Mouse (Mus musculus) erythroblast, adult 5-6 weeks (primary cell): ENCODE measurements around the gene Akr1b7. TPM values are rescaled to one million over a fixed set of nuclear protein-coding genes. Genes with fewer than 3 reads are reported as not detected.

ENCODE experiments used
- ATAC-seq: replicated peaks from 2 replicates; pipeline ENCODE4 v1.8.0; 2016; ENCODE audit warnings: moderate number of reproducible peaks, mild to moderate bottlenecking, moderate TSS enrichment, inconsistent platforms; ENCODE audit not compliant: poor library complexity, low FRiP score, severe bottlenecking
- total RNA-seq, 2 experiments: library from RNA; stranded (forward) in 1 of 2; stranded (reverse) in 1 of 2; fragments of 150-400 nt in 1 of 2; fragments of 200-764, 138-1000 nt in 1 of 2; gene quantifications; 2 replicates each; pipeline versions ENCODE4 v1.2.3 to v1.2.4; 2015 to 2017; ENCODE audit warnings: low replicate concordance in 2 of 2

The Akr1b7 gene
- total RNA-seq, 2 experiments from 2014 or later, result not detected

- ATAC-seq, result no peak
These were observed 4.4 kb downstream of the Akr1b7 start for GRCm38 (mm10) chr6:34416521-34416920.

GRCm38 (mm10) chr6:34419071-34419470 lies 6.9 kb downstream of the Akr1b7 start:
- no peak for ATAC-seq

- no peak for ATAC-seq
These were observed 26.9 kb downstream of the Akr1b7 start for GRCm38 (mm10) chr6:34439006-34439405.

- ATAC-seq, result 0 out of 2 replicates have a peak, but pooled peaks have one; percentile 57
These were observed 29.6 kb downstream of the Akr1b7 start for GRCm38 (mm10) chr6:34441556-34442257.

- no peak for ATAC-seq
These were observed 31.7 kb downstream of the Akr1b7 start for GRCm38 (mm10) chr6:34443791-34444190.

GRCm38 (mm10) chr6:34447961-34448360 lies 35.8 kb downstream of the Akr1b7 start:
- ATAC-seq, result peak; percentile 92

- ATAC-seq, result no peak
These were observed 36.6 kb downstream of the Akr1b7 start for GRCm38 (mm10) chr6:34448696-34449095.

- peak; percentile 36; the same call in 1 of the 2 replicates for ATAC-seq
These were observed 41.0 kb downstream of the Akr1b7 start for GRCm38 (mm10) chr6:34452963-34453770.

GRCm38 (mm10) chr6:34459456-34459855 lies 47.3 kb downstream of the Akr1b7 start:
- ATAC-seq, result no peak

- no peak for ATAC-seq
These were observed 48.5 kb downstream of the Akr1b7 start for GRCm38 (mm10) chr6:34460651-34461050.

GRCm38 (mm10) chr6:34463582-34463981 lies 51.4 kb downstream of the Akr1b7 start:
- no peak for ATAC-seq

- ATAC-seq, result peak; percentile 70
These were observed 59.4 kb downstream of the Akr1b7 start for GRCm38 (mm10) chr6:34471434-34472110.

Other genes starting within 250 kb of the Akr1b7 start
- 5.8 and 10.7 TPM in 2 replicates for gene Slc35b4, start 235.2 kb upstream of the Akr1b7 start, total RNA-seq (2015; ENCODE audit: low replicate concordance)
- gene Slc35b4, start 235.2 kb upstream of the Akr1b7 start, total RNA-seq (2017; ENCODE audit: low replicate concordance), result 9.2 and 9.5 TPM in 2 replicates
- 18.6 and 72.8 TPM in 2 replicates for gene Akr1b3, start 94.9 kb upstream of the Akr1b7 start, total RNA-seq (2015; ENCODE audit: low replicate concordance)
- gene Akr1b3, start 94.9 kb upstream of the Akr1b7 start, total RNA-seq (2017; ENCODE audit: low replicate concordance), result 18.1 and 27.4 TPM in 2 replicates
- not detected in 2 replicates for gene Akr1b8, start 58.2 kb upstream of the Akr1b7 start, total RNA-seq (2015; ENCODE audit: low replicate concordance)
- not detected in 2 replicates for gene Akr1b8, start 58.2 kb upstream of the Akr1b7 start, total RNA-seq (2017; ENCODE audit: low replicate concordance)
- gene Akr1b10, start 28.1 kb upstream of the Akr1b7 start, total RNA-seq (2015; ENCODE audit: low replicate concordance), result 8.2 and 10.2 TPM in 2 replicates
- gene Akr1b10, start 28.1 kb upstream of the Akr1b7 start, total RNA-seq (2017; ENCODE audit: low replicate concordance), result 3.5 and 7.1 TPM in 2 replicates
- 601 and 720 TPM in 2 replicates for gene Bpgm, start 63.9 kb downstream of the Akr1b7 start, total RNA-seq (2015; ENCODE audit: low replicate concordance)
- gene Bpgm, start 63.9 kb downstream of the Akr1b7 start, total RNA-seq (2017; ENCODE audit: low replicate concordance), result 1,621 and 2,086 TPM in 2 replicates
- gene Cald1, start 186.2 kb downstream of the Akr1b7 start, total RNA-seq (2015; ENCODE audit: low replicate concordance), result 1.2 TPM in 1 of 2 replicates, not detected in the other
- gene Cald1, start 186.2 kb downstream of the Akr1b7 start, total RNA-seq (2017; ENCODE audit: low replicate concordance), result 0.26 TPM in 1 of 2 replicates, not detected in the other